Mouse (Mus musculus) lung, postnatal 0 days (tissue): ENCODE results near the gene Ccdc63. TPM values are rescaled to one million over a fixed set of nuclear protein-coding genes. Genes with fewer than 3 reads are reported as not detected.
"Not testable (repeated sequence)": the region's sequence is repeated elsewhere in the genome, so short reads cannot be mapped to it uniquely, and the experiment has no call there.

Source experiments
- ATAC-seq: fragments of 200-750 bp; cut with Nextera tagmentation; 2 replicates; pipeline ENCODE4 v1.8.0; 2017; ENCODE audit warnings: moderate library complexity
- DNase-seq: peaks from one replicate; pipeline ENCODE4 v3.0.0-alpha.2; 2016; ENCODE audit warnings: low spot score
- H3K27ac ChIP-seq: fragments of 300-500 bp; sonication (generic); 2 replicates; pipeline ENCODE4 v1.5.1; 2014; ENCODE audit warnings: antibody characterized with exemption, mild to moderate bottlenecking, low read length, mixed read lengths
- H3K27me3 ChIP-seq: fragments of 300-500 bp; sonication (generic); replicated peaks from 2 replicates; pipeline ENCODE4 v1.6.1; 2014; ENCODE audit warnings: low read length, mixed read lengths; ENCODE audit not compliant: insufficient read depth
- H3K36me3 ChIP-seq: fragments of 300-500 bp; sonication (generic); 2 replicates; pipeline ENCODE4 v1.6.1; 2014; ENCODE audit warnings: low read length, mixed read lengths; ENCODE audit not compliant: insufficient read depth
- H3K4me1 ChIP-seq: fragments of 300-500 bp; sonication (generic); 2 replicates; pipeline ENCODE4 v1.6.1; 2014; ENCODE audit warnings: antibody characterized with exemption, low read depth, low read length, mixed read lengths; ENCODE audit not compliant: insufficient read depth
- H3K4me2 ChIP-seq: fragments of 300-500 bp; sonication (generic); replicated peaks from 2 replicates; pipeline ENCODE4 v1.6.1; 2014; ENCODE audit warnings: low read depth, mild to moderate bottlenecking, low read length, moderate library complexity, mixed read lengths
- H3K4me3 ChIP-seq: fragments of 300-500 bp; sonication (generic); 2 replicates; pipeline ENCODE4 v1.5.1; 2014; ENCODE audit warnings: low read depth, low read length
- H3K9ac ChIP-seq: fragments of 300-500 bp; sonication (generic); replicated peaks from 2 replicates; pipeline ENCODE4 v1.6.1; 2014; ENCODE audit warnings: low read depth, mild to moderate bottlenecking
- H3K9me3 ChIP-seq: fragments of 300-500 bp; sonication (generic); 2 replicates; pipeline ENCODE4 v1.6.1; 2016; ENCODE audit warnings: low read length, mixed read lengths
- CTCF ChIP-seq: IDR thresholded peaks from 2 replicates; pipeline ENCODE4 v1.5.1; 2016; ENCODE audit warnings: antibody characterized with exemption, mild to moderate bottlenecking
- EP300 ChIP-seq: IDR thresholded peaks from 2 replicates; pipeline ENCODE4 v1.6.1; 2016; ENCODE audit warnings: antibody characterized with exemption, mild to moderate bottlenecking, control low read depth
- WGBS: fragments of 180-500 bp; shearing (Covaris S2); extraction: QIAGEN DNeasy Blood & Tissue Kit; methylation state at CpG from one replicate; pipeline ENCODE4 v1.1.7; 2014; 5-methylcytosine and 5-hydroxymethylcytosine counted together
- polyA plus RNA-seq: library from polyadenylated mRNA; unstranded; fragments of >200 nt; fragmentation: Nextera tagmentation; extraction: Ambion mirVana; gene quantifications from 2 replicates; pipeline ENCODE4 v1.2.1, GENCODE M21; 2015

Ccdc63 gene
- 0.18 TPM in 1 of 2 replicates, not detected in the other for polyA plus RNA-seq

GRCm38 (mm10) chr5:122140723-122141122 lies at the start of gene Ccdc63:
Ccdc63 (minus strand) TSS chr5:122140823.
- Histone ChIP-seq H3K27ac (no peak within 1 kb of the TSS), H3K9me3 (no peaks in the 10 kb centered on the region), H3K4me3 (no peak within 1 kb of the TSS), H3K36me3 (no peaks in the 10 kb centered on the region), H3K4me1 (peaks cover 4% of the 10 kb centered on the region; the same call in 1 of the 2 replicates), H3K27me3 (no peaks in the 10 kb centered on the region), H3K9ac (no peak within 1 kb of the TSS), H3K4me2 (no peak within 1 kb of the TSS)
- DNase-seq (no peak), ATAC-seq (no peak)
- 92% methylated on average over 3 of the region's 3 CpGs for WGBS
- TF ChIP-seq EP300, result no peak
- no peak for TF ChIP-seq CTCF

- DNase-seq (no peak), ATAC-seq (no peak)
- Histone ChIP-seq H3K9me3 (no peaks in the 10 kb centered on the region), H3K4me3 (no peak overlapping the region), H3K27ac (no peak overlapping the region), H3K4me1 (no peaks in the 10 kb centered on the region), H3K36me3 (no peaks in the 10 kb centered on the region), H3K4me2 (no peak overlapping the region), H3K9ac (no peak overlapping the region), H3K27me3 (no peaks in the 10 kb centered on the region)
- 17% methylated on average over 2 of the region's 3 CpGs for WGBS
- TF ChIP-seq EP300 (no peak), CTCF (no peak)
Measured at GRCm38 (mm10) chr5:122189115-122189514, 48.5 kb upstream of the Ccdc63 start.

GRCm38 (mm10) chr5:122184858-122185257 lies 44.2 kb upstream of the Ccdc63 start:
- not testable (repeated sequence) for H3K4me3 ChIP-seq, DNase-seq, H3K9me3 ChIP-seq, H3K9ac ChIP-seq, H3K36me3 ChIP-seq, H3K27me3 ChIP-seq, ATAC-seq, H3K4me2 ChIP-seq, H3K27ac ChIP-seq, H3K4me1 ChIP-seq
- WGBS, result 96% methylated on average over 6 of the region's 6 CpGs

GRCm38 (mm10) chr5:122184283-122184806 lies 43.7 kb upstream of the Ccdc63 start:
- WGBS, result 83% methylated on average over 7 of the region's 7 CpGs
- Histone ChIP-seq H3K9me3 (no peaks in the 10 kb centered on the region), H3K27me3 (no peaks in the 10 kb centered on the region), H3K27ac (no peak overlapping the region), H3K4me2 (no peak overlapping the region), H3K4me1 (no peaks in the 10 kb centered on the region), H3K4me3 (no peak overlapping the region), H3K36me3 (no peaks in the 10 kb centered on the region), H3K9ac (no peak overlapping the region)
- DNase-seq (no peak), ATAC-seq (no peak)
- no peak for TF ChIP-seq CTCF
- no peak for TF ChIP-seq EP300

GRCm38 (mm10) chr5:122179665-122180064 lies 39.0 kb upstream of the Ccdc63 start:
- no peak overlapping the region for H3K4me3 ChIP-seq
- 49% methylated on average over 6 of the region's 6 CpGs for WGBS
- H3K27ac ChIP-seq, result no peak overlapping the region
- no peak overlapping the region for H3K4me2 ChIP-seq
- H3K9me3 ChIP-seq, result no peaks in the 10 kb centered on the region
- no peaks in the 10 kb centered on the region for H3K27me3 ChIP-seq
- no peaks in the 10 kb centered on the region for H3K4me1 ChIP-seq
- H3K36me3 ChIP-seq, result no peaks in the 10 kb centered on the region
- no peak for ATAC-seq
- no peak overlapping the region for H3K9ac ChIP-seq
- TF ChIP-seq CTCF (no peak), EP300 (no peak)
- no peak for DNase-seq

GRCm38 (mm10) chr5:122176398-122176797 lies 35.8 kb upstream of the Ccdc63 start:
- Histone ChIP-seq H3K4me1 (no peaks in the 10 kb centered on the region), H3K9me3 (no peaks in the 10 kb centered on the region), H3K4me2 (no peak overlapping the region), H3K27ac (no peak overlapping the region), H3K4me3 (no peak overlapping the region), H3K9ac (no peak overlapping the region), H3K27me3 (no peaks in the 10 kb centered on the region), H3K36me3 (peaks cover 14% of the 10 kb centered on the region; the same call in 1 of the 2 replicates)
- 5% methylated on average over 1 of the region's 1 CpGs for WGBS
- peak; percentile 85 for DNase-seq
- ATAC-seq, result peak; percentile 81
- TF ChIP-seq CTCF, result peak; percentile 78
- TF ChIP-seq EP300, result no peak

- DNase-seq (no peak), ATAC-seq (no peak)
- no peaks in the 10 kb centered on the region for H3K4me1 ChIP-seq
- TF ChIP-seq EP300 (no peak), CTCF (no peak)
- peaks cover 15% of the 10 kb centered on the region; the same call in 1 of the 2 replicates for H3K36me3 ChIP-seq
- H3K27ac ChIP-seq, result no peak overlapping the region
- no peaks in the 10 kb centered on the region for H3K27me3 ChIP-seq
- H3K9ac ChIP-seq, result no peak overlapping the region
- 83% methylated on average over 7 of the region's 7 CpGs for WGBS
- no peak overlapping the region for H3K4me3 ChIP-seq
- no peak overlapping the region for H3K4me2 ChIP-seq
- no peaks in the 10 kb centered on the region for H3K9me3 ChIP-seq
Measured at GRCm38 (mm10) chr5:122175961-122176360, 35.3 kb upstream of the Ccdc63 start.
